Mouse (Mus musculus) bone marrow, adult 2 months (tissue): ENCODE measurements at regions not wholly inside any gene's neighbourhood (a gene's known extent, or its start where the extent isn't known, plus 50 kb on each side); places are given as distances from the start of the nearest gene placed in this dataset.

ENCODE experiments used
- CTCF ChIP-seq: fragments of 200-500 bp; IDR thresholded peaks from 2 replicates; pipeline ENCODE4 v1.5.1; 2011; ENCODE audit warnings: low read length, control low read depth; ENCODE audit not compliant: control insufficient read depth, insufficient read depth
- POLR2A ChIP-seq: fragments of 200-500 bp; IDR thresholded peaks from 2 replicates; pipeline ENCODE4 v1.6.1; 2011; ENCODE audit warnings: low read depth, mild to moderate bottlenecking, control low read depth, low read length, borderline replicate concordance; ENCODE audit not compliant: control insufficient read depth

DNA sequence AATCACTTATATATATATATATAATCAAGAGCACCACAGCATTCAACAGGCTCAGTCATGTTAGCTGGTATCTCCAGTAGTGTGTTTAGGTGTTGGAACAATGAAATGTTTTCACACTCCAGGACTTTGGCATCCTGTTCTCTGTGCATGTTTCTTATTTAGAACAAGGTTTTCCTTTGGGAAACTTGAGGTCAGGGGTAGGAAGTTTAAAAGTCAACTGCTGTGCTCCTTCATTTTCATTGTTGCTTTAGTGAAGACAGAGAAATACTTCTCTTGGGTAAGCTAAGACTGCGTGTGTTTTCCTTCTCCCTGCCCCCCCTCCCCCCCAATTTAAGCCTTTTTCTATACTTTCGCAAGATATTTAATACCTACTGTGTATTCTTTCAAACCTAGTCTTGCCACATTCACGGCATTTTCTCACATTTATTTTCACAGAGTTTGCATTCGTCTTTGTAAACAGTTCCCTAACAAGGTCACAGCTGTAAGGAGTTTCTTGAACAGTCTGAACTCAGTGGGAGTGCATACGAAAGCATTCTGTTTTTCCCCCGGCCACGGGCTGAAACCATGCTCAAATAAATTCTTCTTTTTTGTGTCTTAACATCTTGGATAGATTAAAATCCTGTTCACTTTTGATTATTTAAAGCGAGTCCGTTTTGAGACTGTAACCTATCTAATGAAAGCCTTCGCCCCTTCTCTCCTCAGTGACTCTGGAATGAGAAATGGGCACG is 279.2 kb downstream of the Col12a1 start:
- TF ChIP-seq CTCF: no peak
- TF ChIP-seq POLR2A: no peak
